8 mouse cellular contexts compared by ENCODE assay signal in the genomic region with DNA sequence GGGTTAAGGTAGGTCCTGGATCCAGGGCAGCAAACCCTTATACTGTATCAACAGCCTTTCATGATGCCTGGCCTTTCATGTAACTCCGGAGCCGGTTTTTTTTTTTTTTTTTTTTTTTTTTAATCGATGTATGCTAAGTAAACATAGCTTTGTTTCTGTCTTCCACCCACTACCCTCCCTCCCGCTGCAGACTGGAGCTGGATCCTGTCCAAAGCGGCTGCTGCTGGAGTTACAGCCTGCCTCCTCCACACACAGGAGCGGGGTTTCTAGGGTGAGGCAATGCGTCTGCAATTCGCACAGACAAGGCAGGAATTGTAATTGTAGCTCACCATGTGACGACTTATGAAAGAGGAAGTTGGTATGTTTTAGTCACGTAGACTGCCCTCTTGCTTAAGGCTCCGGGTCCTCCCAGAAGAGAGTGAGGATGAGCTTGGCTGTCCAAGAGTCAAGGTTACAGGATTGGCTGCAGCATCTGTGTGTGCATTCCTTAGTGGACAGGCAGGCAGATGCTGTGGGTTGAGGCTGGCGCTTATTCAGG. TPM values are rescaled to one million over a fixed set of nuclear protein-coding genes. Genes with fewer than 3 reads are reported as not detected.
DNase-seq lines count a peak whose midpoint lies in the region; ATAC-seq and TF ChIP-seq lines count a peak whose summit lies in the region.

No protein-coding gene starts in this region.

- TF ChIP-seq RAD21 in MEL (IDR thresholded peaks at IDR 0.05; ENCODE audit: low read depth, low read length), result no peak; the same call in 1 of the 2 replicates

- TF ChIP-seq CTCF in MEL (IDR thresholded peaks at IDR 0.05 in 2 of 3, conservative IDR thresholded peaks at IDR 0.05 in 1 of 3; ENCODE audit: control insufficient read depth in 1 of 3, insufficient read depth in 1 of 3, low read depth in 2 of 3, low read length in 3 of 3, poor library complexity in 1 of 3, severe bottlenecking in 1 of 3), result no peak

- peaks cover 39% of the 10 kb centered on the region for H3K79me2 ChIP-seq in MEL (ENCODE audit: control insufficient read depth, insufficient read depth, low read length, poor library complexity)

- DNase-seq in MEL (ENCODE audit: low read depth, low spot score), result peak; percentile 99
- peak; percentile 74 for DNase-seq in cerebellum, adult 9-10 months
- peak; percentile 82 to 88 for DNase-seq in frontal cortex, postnatal 14 days (ENCODE audit: low spot score in 2 of 2)
- peak; percentile 84 for DNase-seq in left cerebral cortex, adult 11 months (ENCODE audit: low spot score)
- peak; percentile 94 for DNase-seq in lung, postnatal 36 days
- DNase-seq in retina, postnatal 1 day, result peak; percentile 92
- peak; percentile 59 for DNase-seq in urinary bladder, adult 2 months (ENCODE audit: low spot score)

- H3K4me2 ChIP-seq in hindbrain, embryonic 12.5 days (replicated peaks), result peak overlapping the region; percentile 84

- peak; percentile 55 to 87 for TF ChIP-seq EP300 in MEL (IDR thresholded peaks at IDR 0.05; ENCODE audit: low read depth in 1 of 2, low read length in 2 of 2)

- H3K9ac ChIP-seq in MEL (ENCODE audit: control insufficient read depth, low read depth, low read length, poor library complexity, severe bottlenecking), result peak overlapping the region; percentile 94
- H3K9ac ChIP-seq in hindbrain, embryonic 12.5 days, result peak overlapping the region; percentile 94; the same call in 1 of the 2 replicates

- H3K27ac ChIP-seq in MEL (ENCODE audit: control insufficient read depth, low read depth, low read length), result peak overlapping the region; percentile 99
- peak overlapping the region; percentile 99 for H3K27ac ChIP-seq in hindbrain, embryonic 12.5 days

- no peaks in the 10 kb centered on the region for H3K27me3 ChIP-seq in MEL (ENCODE audit: control insufficient read depth in 1 of 2, insufficient read depth in 2 of 2, low read length in 2 of 2)
- no peaks in the 10 kb centered on the region for H3K27me3 ChIP-seq in hindbrain, embryonic 12.5 days

- WGBS in hindbrain, embryonic 12.5 days, result 8% methylated on average over 12 of the region's 12 CpGs

- TF ChIP-seq POLR2A in MEL (IDR thresholded peaks at IDR 0.05; ENCODE audit: control insufficient read depth in 1 of 2, insufficient read depth in 1 of 2, low read depth in 1 of 2, low read length in 2 of 2, poor library complexity in 1 of 2), result peak in 1 of 2 experiments; percentile 54; a peak in 1 of 4 replicates

- no peaks in the 10 kb centered on the region for H3K9me3 ChIP-seq in MEL (replicated peaks; ENCODE audit: insufficient read depth, low read length)
- no peaks in the 10 kb centered on the region for H3K9me3 ChIP-seq in hindbrain, embryonic 12.5 days (replicated peaks)

- peaks cover under 1 to 30% of the 10 kb centered on the region in 2 experiments; a peak in 3 of 4 replicates for H3K36me3 ChIP-seq in MEL (ENCODE audit: control insufficient read depth in 1 of 2, insufficient read depth in 2 of 2, low read length in 2 of 2)
- H3K36me3 ChIP-seq in hindbrain, embryonic 12.5 days, result no peaks in the 10 kb centered on the region

- peaks cover 16 to 32% of the 10 kb centered on the region in 2 experiments for H3K4me1 ChIP-seq in MEL (ENCODE audit: control insufficient read depth in 1 of 2, insufficient read depth in 2 of 2, low read length in 2 of 2)
- H3K4me1 ChIP-seq in hindbrain, embryonic 12.5 days, result peaks cover 41% of the 10 kb centered on the region

- peak; percentile 42 for ATAC-seq in hindbrain, embryonic 12.5 days (ENCODE audit: low FRiP score)

- H3K4me3 ChIP-seq in MEL (ENCODE audit: control insufficient read depth in 1 of 2, insufficient read depth in 1 of 2, low read depth in 2 of 2, low read length in 2 of 2), result peak overlapping the region; percentile 72 to 88
- H3K4me3 ChIP-seq in hindbrain, embryonic 12.5 days, result peak overlapping the region; percentile 12; the same call in 1 of the 2 replicates

TF ChIP-seq in MEL, 35 proteins besides CTCF, POLR2A, EP300 and RAD21:
- TF ChIP-seq POLR2AphosphoS5 (IDR thresholded peaks at IDR 0.05; ENCODE audit: borderline replicate concordance, low read depth, low read length) (0 out of 2 replicates have a peak, but pooled peaks have one; percentile 65), ZNF384 (IDR thresholded peaks at IDR 0.05; ENCODE audit: low read depth, low read length) (peak; percentile 98), TAL1 (IDR thresholded peaks at IDR 0.05; ENCODE audit: low read length) (no peak; the same call in 1 of the 2 replicates), GATA1 (IDR thresholded peaks at IDR 0.05; ENCODE audit: low read depth, low read length) (no peak), MYC (IDR thresholded peaks at IDR 0.05; ENCODE audit: low read depth, low read length) (peak; percentile 95), SMC3 (IDR thresholded peaks at IDR 0.05; ENCODE audit: low read depth, low read length) (no peak), MAZ (IDR thresholded peaks at IDR 0.05; ENCODE audit: low read depth, low read length) (peak; percentile 79), GABPA (IDR thresholded peaks at IDR 0.05; ENCODE audit: low read depth, low read length) (no peak), UBTF (IDR thresholded peaks at IDR 0.05; ENCODE audit: borderline replicate concordance, insufficient read depth, low read depth, low read length) (0 out of 2 replicates have a peak, but pooled peaks have one; percentile 31), TCF12 (IDR thresholded peaks at IDR 0.05; ENCODE audit: low read depth, low read length) (peak; percentile 66), E2F4 (IDR thresholded peaks at IDR 0.05; ENCODE audit: borderline replicate concordance, low read depth, low read length) (no peak), POLR2AphosphoS2 (IDR thresholded peaks at IDR 0.05; ENCODE audit: low read length) (0 out of 2 replicates have a peak, but pooled peaks have one; percentile 17), USF1 (IDR thresholded peaks at IDR 0.05; ENCODE audit: low read depth, low read length) (peak; percentile 91), ZMIZ1 (IDR thresholded peaks at IDR 0.05; ENCODE audit: low read depth, low read length) (peak; percentile 26; the same call in 1 of the 2 replicates), MXI1 (IDR thresholded peaks at IDR 0.05; ENCODE audit: low read depth, low read length) (peak; percentile 92), ELF1 (IDR thresholded peaks at IDR 0.05; ENCODE audit: low read depth, low read length) (peak; percentile 67), NRF1 (IDR thresholded peaks at IDR 0.05; ENCODE audit: insufficient read depth, low read depth, low read length, poor library complexity, severe bottlenecking) (no peak), ZC3H11A (IDR thresholded peaks at IDR 0.05; ENCODE audit: low read depth, low read length) (peak; percentile 21; the same call in 1 of the 2 replicates), BHLHE40 (IDR thresholded peaks at IDR 0.05; ENCODE audit: borderline replicate concordance, low read depth, low read length) (peak; percentile 13; the same call in 1 of the 2 replicates), TBP (IDR thresholded peaks at IDR 0.05; ENCODE audit: low read depth, low read length) (peak; percentile 83), MEF2A (IDR thresholded peaks at IDR 0.05; ENCODE audit: extremely low read depth, insufficient replicate concordance, low read depth, low read length, poor library complexity, severe bottlenecking) (no peak), ETS1 (IDR thresholded peaks at IDR 0.05; ENCODE audit: low read depth, low read length) (peak; percentile 98), CHD2 (IDR thresholded peaks at IDR 0.05; ENCODE audit: low read length) (no peak), KAT2A (conservative IDR thresholded peaks at IDR 0.05; ENCODE audit: low read depth, low read length) (peak; percentile 55), SIN3A (IDR thresholded peaks at IDR 0.05; ENCODE audit: low read length) (peak; percentile 93), MAX (IDR thresholded peaks at IDR 0.05; ENCODE audit: low read length) (peak; percentile 93), HCFC1 (IDR thresholded peaks at IDR 0.05; ENCODE audit: low read depth, low read length) (peak; percentile 69), NELFE (IDR thresholded peaks at IDR 0.05; ENCODE audit: low read depth, low read length) (peak; percentile 49), ZKSCAN1 (IDR thresholded peaks at IDR 0.05; ENCODE audit: low read depth, low read length) (no peak), CHD1 (IDR thresholded peaks at IDR 0.05; ENCODE audit: low read depth, low read length) (peak; percentile 85; the same call in 1 of the 2 replicates), RCOR1 (IDR thresholded peaks at IDR 0.05; ENCODE audit: low read depth, low read length) (peak; percentile 38; the same call in 1 of the 2 replicates)

RNA-seq across cellular contexts. Expression of a gene that starts 2.4 kb away (rescaled TPM):
- total RNA-seq in MEL (2012; rRNA removed), result 30.4 and 37.2 TPM in 2 replicates
- 10 to 100 TPM in 1 of 2 experiments, not detected in 1; 17.1 TPM for polyA plus RNA-seq in MEL (2012; ENCODE audit: insufficient read depth in 1 of 2, insufficient read length in 2 of 2, low read depth in 1 of 2, low replicate concordance in 2 of 2, missing spikeins in 1 of 2)
- polyA plus RNA-seq in hindbrain, embryonic 12.5 days (2016; fragmentation: Nextera tagmentation; extraction: Ambion mirVana), result 8.8 and 9.6 TPM in 2 replicates
- 33.4 and 35.5 TPM in 2 replicates for polyA plus RNA-seq in urinary bladder, adult 2 months (2012; rRNA removed)

Comparison
In these comparisons a context has a peak if more than half of its experiments do, and no peak if none do; other contexts are left out.
1. Peak in every context shown above with its lines: DNase-seq, ATAC-seq, H3K4me3 ChIP-seq and H3K27ac ChIP-seq.